Mouse (Mus musculus) cerebellum, postnatal 10 days (tissue): ENCODE results near the gene Tyms.
"Not testable (repeated sequence)": the region's sequence is repeated elsewhere in the genome, so short reads cannot be mapped to it uniquely, and the experiment has no call there.

Experiments
- DNase-seq, 2 experiments: peaks; one replicate each; pipeline ENCODE4 v3.0.0; 2021; ENCODE audit warnings: mixed read lengths in 2 of 2

The Tyms gene

DNA sequence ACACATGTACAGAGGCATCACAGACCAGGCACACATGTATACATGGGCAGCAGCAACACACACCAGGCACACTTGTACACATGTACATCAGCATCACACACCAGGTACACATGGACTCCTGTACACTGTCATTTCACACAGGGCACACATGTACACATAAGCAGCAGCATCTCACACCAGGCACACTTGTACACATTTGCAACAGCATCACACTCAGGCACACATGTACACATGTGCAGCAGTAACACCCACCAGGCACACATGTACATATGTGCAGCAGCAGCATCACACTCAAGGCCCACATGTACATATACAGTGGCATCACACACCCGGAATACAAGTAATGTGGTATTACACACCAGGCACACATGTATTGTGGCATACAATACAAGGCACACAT, 24.8 kb upstream of the Tyms start:
- no peak for DNase-seq

GRCm38 (mm10) chr5:30095731-30096130, 22.3 kb upstream of the Tyms start:
- no peak for DNase-seq

GRCm38 (mm10) chr5:30094399-30094798, 21.0 kb upstream of the Tyms start:
- no peak for DNase-seq

GRCm38 (mm10) chr5:30092701-30093100, 19.3 kb upstream of the Tyms start:
- no peak for DNase-seq

DNA sequence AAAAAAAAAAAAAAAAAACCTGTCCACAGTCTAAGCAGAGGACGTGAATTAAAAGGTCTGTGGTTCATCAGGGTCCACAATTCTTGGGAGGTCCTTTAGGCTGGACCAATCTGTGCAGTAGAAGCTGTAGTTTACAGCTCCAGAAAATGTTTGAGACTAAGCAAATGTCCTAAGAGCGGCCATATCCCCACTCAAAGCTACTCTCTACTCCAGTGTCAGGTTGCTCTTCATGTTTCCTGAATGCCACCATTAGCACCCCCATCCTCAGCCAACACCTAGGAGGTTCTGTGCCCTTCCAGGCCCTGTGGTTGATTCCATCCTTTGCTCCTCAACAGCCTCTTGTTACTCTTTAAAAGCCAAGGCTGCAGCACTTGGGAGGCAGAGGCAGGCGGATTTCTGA, 1.0 kb downstream of the Tyms start:
- DNase-seq = no peak

- no peak for DNase-seq
Measured at GRCm38 (mm10) chr5:30071677-30072076, 1.7 kb downstream of the Tyms start.

DNA sequence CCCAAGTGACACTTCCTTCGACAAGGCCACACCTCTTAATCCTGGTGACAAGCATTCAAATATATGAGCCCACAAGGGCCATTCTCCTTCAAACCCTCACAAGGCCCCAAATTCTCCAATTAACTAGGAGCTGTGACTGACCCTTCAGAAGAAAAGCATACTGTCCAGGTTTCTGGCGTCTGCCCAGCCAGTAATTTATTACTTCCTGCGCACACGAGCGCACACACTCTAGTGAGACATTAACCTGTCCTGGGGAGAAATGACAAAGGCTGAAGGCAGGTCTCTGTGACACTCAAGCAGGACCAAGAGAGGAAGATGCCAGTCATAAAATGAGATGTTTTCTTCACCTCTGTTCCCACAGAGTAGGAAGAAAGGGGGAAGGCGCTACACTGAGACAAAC, 5.7 kb downstream of the Tyms start:
- DNase-seq = no peak

GRCm38 (mm10) chr5:30059607-30060006, 13.8 kb downstream of the Tyms start:
- not testable (repeated sequence) for DNase-seq

- no peak for DNase-seq
Measured at GRCm38 (mm10) chr5:30058216-30058731, 15.1 kb downstream of the Tyms start.

DNA sequence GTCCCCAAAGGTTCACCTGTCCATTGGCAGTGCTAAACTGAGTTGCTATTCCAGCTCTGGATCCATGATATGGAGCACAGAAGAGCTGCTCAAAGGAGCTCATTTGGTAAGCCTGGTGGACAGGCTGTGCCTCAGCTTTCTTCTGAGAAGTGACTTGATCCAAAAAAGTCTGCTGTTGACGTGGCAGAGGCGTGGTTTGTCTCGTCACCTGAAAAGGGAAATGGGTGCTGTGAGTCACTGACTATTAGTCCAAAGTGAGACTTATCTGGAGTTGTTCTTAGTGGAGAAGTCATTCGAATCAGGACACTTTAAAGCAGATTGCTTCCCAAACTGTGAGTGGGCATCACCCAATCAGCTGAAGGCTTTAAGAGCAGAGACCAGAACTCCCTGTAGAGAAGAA, 33.6 kb downstream of the Tyms start:
- DNase-seq = not testable (repeated sequence)

- not testable (repeated sequence) for DNase-seq
Measured at GRCm38 (mm10) chr5:30039324-30039723, 34.1 kb downstream of the Tyms start.

DNA sequence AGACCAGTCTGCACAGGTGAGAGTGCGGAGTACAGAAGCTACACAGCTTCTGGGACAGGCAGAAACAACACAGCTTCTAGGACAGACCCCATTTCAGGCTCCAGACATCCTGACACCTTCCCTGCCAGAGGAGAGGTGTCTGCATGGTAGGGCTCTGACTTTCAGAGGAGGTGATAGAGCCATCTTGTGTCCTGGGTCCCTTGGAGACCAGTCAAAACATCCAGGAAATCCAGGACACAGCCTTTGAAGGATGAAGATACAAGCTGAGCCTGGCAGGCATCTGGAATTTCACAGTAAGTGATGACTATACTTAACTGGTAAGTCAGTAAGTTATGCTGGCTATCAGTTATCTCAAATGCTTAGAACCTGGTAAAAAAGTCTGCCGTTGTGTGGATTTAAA, 36.3 kb downstream of the Tyms start:
- DNase-seq = not testable (repeated sequence)

DNA sequence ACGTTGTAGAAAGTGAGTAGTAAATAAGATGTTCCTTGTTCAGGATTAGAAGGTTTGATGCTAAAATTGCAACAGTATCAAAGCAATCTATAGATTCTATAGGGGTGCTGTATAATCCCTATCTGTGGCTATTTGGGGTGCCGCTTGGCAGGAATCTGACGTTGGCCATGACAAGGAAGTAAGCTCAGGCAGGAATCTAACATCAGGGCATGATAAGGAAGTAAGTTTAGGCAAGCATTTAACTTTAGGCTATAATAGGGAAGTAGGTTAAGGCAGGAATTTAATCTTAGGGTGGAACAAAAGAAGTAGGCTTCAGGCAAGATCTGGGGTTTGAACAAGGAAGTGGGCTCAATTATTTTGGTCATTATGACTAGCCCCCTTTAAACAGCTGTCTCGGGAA, 37.6 kb downstream of the Tyms start:
- not testable (repeated sequence) for DNase-seq

DNA sequence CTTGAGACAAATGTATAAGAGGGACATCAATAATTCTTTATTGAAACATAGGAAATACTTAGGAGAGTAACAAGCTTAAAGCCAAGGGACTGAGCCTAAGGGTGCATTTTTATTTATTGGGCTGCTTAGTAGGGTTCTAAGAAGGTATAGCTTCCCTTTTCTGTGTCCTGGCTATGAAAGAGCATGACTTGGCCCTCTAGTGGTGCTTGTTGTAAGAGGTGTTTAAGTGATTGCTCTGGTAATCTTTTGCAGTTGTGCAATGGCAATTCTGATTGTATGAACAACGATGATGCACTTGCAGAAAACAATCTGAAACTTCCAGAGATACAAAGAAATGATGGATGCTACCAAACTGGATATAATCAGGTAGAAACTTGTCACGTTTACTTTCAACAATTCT, 58.8 kb downstream of the Tyms start:
- DNase-seq = peak; percentile 20 to 38

- peak; percentile 97 for DNase-seq
Measured at GRCm38 (mm10) chr5:30012726-30013503, 60.5 kb downstream of the Tyms start, which contains the start of gene Il6. Il6 (plus strand) TSS chr5:30013114.
